Comparison of ENCODE assay signal across 8 mouse cellular contexts in the genomic region with DNA sequence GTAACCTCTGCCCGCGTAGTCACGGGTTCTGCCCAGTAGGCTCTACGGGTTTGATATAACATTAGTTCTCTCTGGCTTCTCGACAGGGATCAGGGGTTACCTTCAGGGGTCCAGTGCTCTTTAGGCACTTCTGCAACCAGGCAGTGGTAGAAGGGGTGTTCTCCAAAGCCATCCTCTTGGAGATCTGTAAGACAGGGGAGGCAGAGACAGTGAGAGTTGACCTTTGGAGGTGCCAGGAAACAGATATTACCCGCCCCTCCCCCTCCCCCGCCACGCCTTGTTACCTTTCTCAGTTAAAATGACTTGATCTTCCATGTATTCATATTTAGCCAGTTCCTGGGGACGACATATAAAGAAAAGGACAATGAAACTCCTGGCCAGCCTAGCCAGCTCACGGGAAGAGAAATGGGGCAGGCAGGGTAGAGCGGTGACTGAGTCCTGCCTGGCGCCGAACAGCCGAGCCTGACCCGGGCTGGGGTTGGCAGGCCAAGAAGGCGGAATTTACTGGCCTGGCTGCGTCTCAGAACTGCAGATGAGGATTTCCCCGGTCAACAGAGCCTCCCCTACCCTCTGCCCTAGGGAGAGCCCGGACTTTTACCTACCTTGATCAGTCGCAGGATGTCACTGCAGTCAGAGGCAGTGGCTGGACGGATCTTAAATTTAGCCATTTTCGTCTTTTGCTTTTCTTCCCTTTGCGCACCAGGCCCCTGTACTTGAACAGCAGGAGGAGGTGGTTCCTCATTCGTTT. TPM values are rescaled to one million over a fixed set of nuclear protein-coding genes. Genes with fewer than 3 reads are reported as not detected.
DNase-seq lines count a peak whose midpoint lies in the region; ATAC-seq and TF ChIP-seq lines count a peak whose summit lies in the region.

No protein-coding gene starts in this region.

- H3K36me3 ChIP-seq in hindbrain, postnatal 0 days (ENCODE audit: insufficient read depth, low read length): no peaks in the 10 kb centered on the region
- H3K36me3 ChIP-seq in liver, embryonic 12.5 days: peaks cover 2% of the 10 kb centered on the region; the same call in 1 of the 2 replicates

- no peak for TF ChIP-seq CTCF in hindbrain, postnatal 0 days (IDR thresholded peaks at IDR 0.05; ENCODE audit: low read depth)

- DNase-seq in urinary bladder, adult 2 months (ENCODE audit: low spot score): peak; percentile 27
- DNase-seq in urinary bladder, postnatal 10 days (ENCODE audit: low spot score): no peak
- DNase-seq in cerebellum, postnatal 10 days: peak; percentile 46 to 54
- DNase-seq in gastrocnemius, adult 18-20 months (ENCODE audit: low spot score): peak; percentile 32
- peak; percentile 14 for DNase-seq in hindbrain, postnatal 0 days (ENCODE audit: low spot score)
- DNase-seq in natural killer cell, adult 2 months (ENCODE audit: low spot score in 2 of 2): peak; percentile 27 to 29
- DNase-seq in urinary bladder, postnatal 14 days (ENCODE audit: low spot score): peak; percentile 18

- no peaks in the 10 kb centered on the region for H3K4me1 ChIP-seq in hindbrain, postnatal 0 days (ENCODE audit: insufficient read depth, low read length)
- no peaks in the 10 kb centered on the region for H3K4me1 ChIP-seq in liver, embryonic 12.5 days

- ATAC-seq in hindbrain, postnatal 0 days: peak; percentile 75; the same call in 1 of the 2 replicates
- ATAC-seq in liver, embryonic 12.5 days: peak; percentile 66

- peak overlapping the region; percentile 60 for H3K4me2 ChIP-seq in hindbrain, postnatal 0 days (ENCODE audit: low read depth, low read length)
- peak overlapping the region; percentile 67 for H3K4me2 ChIP-seq in liver, embryonic 12.5 days

- peak overlapping the region; percentile 55 for H3K9ac ChIP-seq in hindbrain, postnatal 0 days (replicated peaks; ENCODE audit: low read length)
- H3K9ac ChIP-seq in liver, embryonic 12.5 days: peak overlapping the region; percentile 72

- peak overlapping the region; percentile 53 for H3K4me3 ChIP-seq in hindbrain, postnatal 0 days (ENCODE audit: low read length)
- peak overlapping the region; percentile 66 for H3K4me3 ChIP-seq in liver, embryonic 12.5 days

- H3K27me3 ChIP-seq in hindbrain, postnatal 0 days (ENCODE audit: insufficient read depth, low read length): no peaks in the 10 kb centered on the region
- no peaks in the 10 kb centered on the region for H3K27me3 ChIP-seq in liver, embryonic 12.5 days (replicated peaks)

- WGBS in hindbrain, postnatal 0 days: 27% methylated on average over 23 of the region's 24 CpGs
- WGBS in liver, embryonic 12.5 days (ENCODE audit: insufficient replicate concordance): 19% methylated on average over 24 of the region's 24 CpGs

- H3K27ac ChIP-seq in hindbrain, postnatal 0 days: peak overlapping the region; percentile 64; the same call in 1 of the 2 replicates
- peak overlapping the region; percentile 67 for H3K27ac ChIP-seq in liver, embryonic 12.5 days

- no peaks in the 10 kb centered on the region for H3K9me3 ChIP-seq in hindbrain, postnatal 0 days (ENCODE audit: low read length)
- no peaks in the 10 kb centered on the region for H3K9me3 ChIP-seq in liver, embryonic 12.5 days (replicated peaks)

RNA-seq across cellular contexts. Expression of a gene that starts 0.6 kb away (rescaled TPM):
- polyA plus RNA-seq in urinary bladder, adult 2 months (2012; rRNA removed): 311 and 408 TPM in 2 replicates
- 10 to 100 TPM; 17.1 to 25.8 TPM for total RNA-seq in gastrocnemius, adult 18-20 months (2021)
- 30.2 and 34.6 TPM in 2 replicates for total RNA-seq in hindbrain, postnatal 0 days (2014; rRNA removed)
- 107 and 109 TPM in 2 replicates for polyA plus RNA-seq in hindbrain, postnatal 0 days (2015; fragmentation: Nextera tagmentation; extraction: Ambion mirVana)
- 58.6 and 63.2 TPM in 2 replicates for polyA plus RNA-seq in liver, embryonic 12.5 days (2016; fragmentation: Nextera tagmentation; extraction: Ambion mirVana)

RNA-seq across cellular contexts. Expression of a gene that starts 46.6 kb away (rescaled TPM):
- polyA plus RNA-seq in urinary bladder, adult 2 months (2012; rRNA removed): 29.7 and 36.1 TPM in 2 replicates
- total RNA-seq in gastrocnemius, adult 18-20 months (2021): 10 to 100 TPM; 18.0 to 18.8 TPM
- 21.3 and 28.1 TPM in 2 replicates for total RNA-seq in hindbrain, postnatal 0 days (2014; rRNA removed)
- polyA plus RNA-seq in hindbrain, postnatal 0 days (2015; fragmentation: Nextera tagmentation; extraction: Ambion mirVana): 49.5 and 50.7 TPM in 2 replicates
- 16.0 and 17.1 TPM in 2 replicates for polyA plus RNA-seq in liver, embryonic 12.5 days (2016; fragmentation: Nextera tagmentation; extraction: Ambion mirVana)
